20 mouse cellular contexts compared by ENCODE assay signal in genomic region chr19:12792374-12792773, GRCm38 (mm10). TPM values are rescaled to one million over a fixed set of nuclear protein-coding genes. Genes with fewer than 3 reads are reported as not detected.
"Had no signal": no experiment of that assay in that cellular context is flagged by ENCODE, and none has a peak within 500 bp of the region (broad histone marks: within the 10 kb centered on the region; RNA-seq: fewer than 3 reads in every experiment).

No protein-coding gene starts in this region.

- H3K4me3 ChIP-seq: neural tube, embryonic 12.5 days had no signal

- H3K9me3 ChIP-seq: limb, embryonic 13.5 days; midbrain, embryonic 12.5 days; neural tube, embryonic 12.5 days had no signal

- DNase-seq: kidney, adult 9 months; kidney, postnatal 36 days; left cerebral cortex, postnatal 4 days; lung, adult 18-20 months; thymus, adult 2 months; thymus, postnatal 25 days had no signal

- H3K27me3 ChIP-seq: limb, embryonic 13.5 days; midbrain, embryonic 12.5 days; neural tube, embryonic 12.5 days had no signal

- ATAC-seq: intestine, postnatal 0 days had no signal

- H3K27ac ChIP-seq: kidney, postnatal 0 days; limb, embryonic 13.5 days; liver, embryonic 14.5 days; midbrain, embryonic 12.5 days; neural tube, embryonic 12.5 days had no signal

- H3K36me3 ChIP-seq: limb, embryonic 13.5 days; midbrain, embryonic 12.5 days; neural tube, embryonic 12.5 days had no signal

- H3K9ac ChIP-seq: limb, embryonic 13.5 days; midbrain, embryonic 12.5 days; neural tube, embryonic 12.5 days had no signal

RNA-seq across cellular contexts. Expression of gene Gm5244, which starts 54.1 kb away (rescaled TPM):
- total RNA-seq: layer of hippocampus, adult 18-20 months; layer of hippocampus, postnatal 10 days; left cerebral cortex, adult 18-20 months; left cerebral cortex, postnatal 10 days; left cerebral cortex, postnatal 4 days; liver, adult 2 months; megakaryocyte progenitor cell, adult 5-6 weeks had no signal
- polyA plus RNA-seq: intestine, postnatal 0 days; kidney, postnatal 0 days; limb, embryonic 13.5 days; liver, adult 2 months; liver, embryonic 14.5 days; lung, embryonic 16.5 days; midbrain, embryonic 12.5 days; neural tube, embryonic 12.5 days; stomach, embryonic 14.5 days had no signal
